Mouse (Mus musculus): ENCODE measurements around the gene Nhp2.
"Not testable (repeated sequence)": the region's sequence is repeated elsewhere in the genome, so short reads cannot be mapped to it uniquely, and the experiment has no call there.

The Nhp2 gene

GRCm38 (mm10) chr11:51606447-51607095, 13.0 kb upstream of the Nhp2 start, which contains the start of gene Hnrnpab:
Gene Hnrnpab, minus strand, starts transcription at chr11:51606847.
- DNase-seq (ENCODE audit: low spot score in 2 of 2): peak; percentile 98 to 99

- no peak for DNase-seq (ENCODE audit: low spot score in 2 of 2)
These were observed 12.3 kb upstream of the Nhp2 start for GRCm38 (mm10) chr11:51607096-51607738.

- DNase-seq (ENCODE audit: low spot score in 2 of 2): no peak
These were observed 10.1 kb upstream of the Nhp2 start for GRCm38 (mm10) chr11:51609266-51609909.

GRCm38 (mm10) chr11:51609940-51610339, 9.6 kb upstream of the Nhp2 start:
- DNase-seq (ENCODE audit: low spot score in 2 of 2): not testable (repeated sequence)

GRCm38 (mm10) chr11:51614256-51614655, 5.3 kb upstream of the Nhp2 start:
- no peak for DNase-seq (ENCODE audit: low spot score in 2 of 2)

GRCm38 (mm10) chr11:51615129-51615528, 4.4 kb upstream of the Nhp2 start:
- peak in 1 of 2 experiments; percentile 39 for DNase-seq (ENCODE audit: low spot score in 2 of 2)

- DNase-seq (ENCODE audit: low spot score in 2 of 2): peak; percentile 77 to 78
These were observed 3.9 kb upstream of the Nhp2 start for GRCm38 (mm10) chr11:51615601-51616000.

GRCm38 (mm10) chr11:51616113-51616512, 3.4 kb upstream of the Nhp2 start:
- DNase-seq (ENCODE audit: low spot score in 2 of 2): not testable (repeated sequence)

GRCm38 (mm10) chr11:51617693-51618092, 1.8 kb upstream of the Nhp2 start:
- peak; percentile 60 to 72 for DNase-seq (ENCODE audit: low spot score in 2 of 2)

GRCm38 (mm10) chr11:51618894-51619408, 584 bp upstream of the Nhp2 start:
- DNase-seq (ENCODE audit: low spot score in 2 of 2): no peak

GRCm38 (mm10) chr11:51620084-51620483, 549 bp downstream of the Nhp2 start:
- no peak for DNase-seq (ENCODE audit: low spot score in 2 of 2)

- no peak for DNase-seq (ENCODE audit: low spot score in 2 of 2)
These were observed 2.2 kb downstream of the Nhp2 start for GRCm38 (mm10) chr11:51621776-51622175.

- no peak for DNase-seq (ENCODE audit: low spot score in 2 of 2)
These were observed 3.5 kb downstream of the Nhp2 start for GRCm38 (mm10) chr11:51622971-51623491.

- no peak for DNase-seq (ENCODE audit: low spot score in 2 of 2)
These were observed 5.8 kb downstream of the Nhp2 start for GRCm38 (mm10) chr11:51625187-51625820.

GRCm38 (mm10) chr11:51627425-51627824, 7.9 kb downstream of the Nhp2 start:
- DNase-seq (ENCODE audit: low spot score in 2 of 2): no peak

GRCm38 (mm10) chr11:51627907-51628306, 8.4 kb downstream of the Nhp2 start:
- no peak for DNase-seq (ENCODE audit: low spot score in 2 of 2)

- no peak for DNase-seq (ENCODE audit: low spot score in 2 of 2)
These were observed 10.2 kb downstream of the Nhp2 start for GRCm38 (mm10) chr11:51629651-51630314.

GRCm38 (mm10) chr11:51632130-51632753, 12.7 kb downstream of the Nhp2 start:
- DNase-seq (ENCODE audit: low spot score in 2 of 2): no peak

GRCm38 (mm10) chr11:51633200-51633599, 13.7 kb downstream of the Nhp2 start:
- not testable (repeated sequence) for DNase-seq (ENCODE audit: low spot score in 2 of 2)

GRCm38 (mm10) chr11:51633721-51634120, 14.2 kb downstream of the Nhp2 start:
- no peak for DNase-seq (ENCODE audit: low spot score in 2 of 2)

- DNase-seq (ENCODE audit: low spot score in 2 of 2): no peak
These were observed 15.6 kb downstream of the Nhp2 start for GRCm38 (mm10) chr11:51635127-51635524.
